Mouse (Mus musculus) CH12.LX (cell line): ENCODE data around the gene Lcn3.
"Not testable (repeated sequence)": the region's sequence is repeated elsewhere in the genome, so short reads cannot be mapped to it uniquely, and the experiment has no call there.

Source experiments
- CTCF ChIP-seq, 2 experiments: IDR thresholded peaks in 1 of 2; conservative IDR thresholded peaks in 1 of 2; 2 replicates each; pipeline ENCODE4 v1.5.1; 2011 to 2012; ENCODE audit warnings: low read depth in 2 of 2, low read length in 2 of 2, improper control_type of control experiment in 1 of 2, inconsistent platforms in 1 of 2, mild to moderate bottlenecking in 1 of 2, moderate library complexity in 1 of 2
- EP300 ChIP-seq: IDR thresholded peaks from 2 replicates; pipeline ENCODE4 v1.6.1; 2011; ENCODE audit warnings: low read length, improper control_type of control experiment
- POLR2A ChIP-seq: IDR thresholded peaks from 2 replicates; pipeline ENCODE4 v1.6.1; 2011; ENCODE audit warnings: low read depth, mild to moderate bottlenecking, improper control_type of control experiment, low read length
- ZC3H11A ChIP-seq: IDR thresholded peaks from 2 replicates; pipeline ENCODE4 v1.6.1; 2012; ENCODE audit warnings: low read depth, mild to moderate bottlenecking, inconsistent platforms, low read length, improper control_type of control experiment

DNA sequence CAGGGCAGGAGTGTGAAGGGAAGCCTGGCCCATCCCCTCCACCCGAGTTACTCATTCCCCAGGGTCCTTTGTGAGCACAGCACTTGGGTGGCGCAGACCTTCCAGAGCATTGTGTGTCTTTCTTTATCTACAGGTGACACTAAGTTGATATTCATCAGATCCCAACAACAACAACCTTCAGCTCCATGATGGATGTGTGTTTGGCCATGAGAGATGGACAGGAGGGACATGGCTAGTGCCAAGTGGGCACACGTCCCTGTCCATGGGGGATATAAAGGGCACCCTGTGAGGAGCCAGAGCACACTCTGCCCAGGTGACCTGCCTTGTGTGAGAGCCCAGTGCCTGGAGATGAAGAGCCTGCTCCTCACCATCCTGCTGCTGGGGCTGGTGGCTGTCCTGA lies 28.7 kb upstream of the Lcn3 start, which contains the start of gene Obp2b:
- TF ChIP-seq POLR2A; CTCF (conservative IDR thresholded peaks at IDR 0.05 in 1 of 2, IDR thresholded peaks at IDR 0.05 in 1 of 2; ENCODE audit: low read depth in 2 of 2, low read length in 2 of 2); ZC3H11A; EP300: not testable (repeated sequence)
